Mouse (Mus musculus) left cerebral cortex, postnatal 36 days (tissue): ENCODE measurements around the gene Map3k11. TPM values are rescaled to one million over a fixed set of nuclear protein-coding genes. Genes with fewer than 3 reads are reported as not detected.
A peak's percentile ranks its signal among the peaks of the same experiment; 100 is the strongest.

Experiments
- DNase-seq, 2 experiments: peaks; one replicate each; pipeline ENCODE4 v3.0.0; 2021 to 2022; ENCODE audit warnings: low spot score in 2 of 2, mixed read lengths in 1 of 2
- intact Hi-C: fragments of 180-260 bp; cut with DNase I; formaldehyde crosslinking; loops from one replicate; pipeline ENCODE4 v1.15.1; 2025
- total RNA-seq, 2 experiments: library from RNA; stranded (reverse); gene quantifications; 2 replicates each; pipeline ENCODE4 v1.2.3; 2021

Gene Map3k11
- total RNA-seq, 2 experiments from 2014 or later, result 17.3 to 19.2 TPM

DNA sequence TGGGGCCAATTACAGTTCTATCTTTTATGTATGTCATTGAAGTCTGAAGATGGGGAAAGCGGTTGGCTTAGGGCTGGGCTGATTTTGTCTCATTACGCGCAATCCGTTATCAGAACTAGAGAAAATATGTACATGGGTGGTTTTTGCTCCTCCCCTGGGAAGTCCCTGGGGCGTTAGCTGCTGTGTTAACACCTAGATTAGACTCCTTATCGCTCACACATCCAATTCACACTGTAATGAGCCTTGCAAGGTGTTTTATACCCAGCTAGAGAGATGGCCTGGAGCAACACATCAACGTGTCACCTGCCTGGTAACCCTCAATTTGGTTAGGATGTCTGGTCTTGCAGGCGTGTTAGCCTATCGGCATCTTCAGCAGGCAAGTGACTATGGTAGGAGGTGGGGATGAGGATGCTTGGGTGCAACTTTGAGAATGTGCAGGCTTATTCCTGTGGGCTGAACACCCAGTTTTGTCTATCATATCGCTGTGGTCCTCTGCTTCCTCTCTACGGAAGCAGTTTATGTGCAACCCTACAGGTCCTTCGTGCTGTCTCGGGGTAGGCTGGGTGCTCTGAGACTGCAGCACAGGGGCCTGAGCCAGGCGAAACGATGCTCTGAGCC, 38.5 kb downstream of the Map3k11 start:
- no peak for DNase-seq
- intact Hi-C loops, result loop anchor here (2.0 kb wide), 1 partner anchor 16 kb away; no protein-coding TSS in a partner anchor

GRCm38 (mm10) chr19:5727701-5728100, 39.2 kb downstream of the Map3k11 start:
- DNase-seq, result peak; percentile 82 to 84
- intact Hi-C loops, result loop anchor here (2.0 kb wide), 3 partner anchors 17 to 43 kb away; partner anchors contain the start of genes Map3k11, Pcnx3 and Scyl1

DNA sequence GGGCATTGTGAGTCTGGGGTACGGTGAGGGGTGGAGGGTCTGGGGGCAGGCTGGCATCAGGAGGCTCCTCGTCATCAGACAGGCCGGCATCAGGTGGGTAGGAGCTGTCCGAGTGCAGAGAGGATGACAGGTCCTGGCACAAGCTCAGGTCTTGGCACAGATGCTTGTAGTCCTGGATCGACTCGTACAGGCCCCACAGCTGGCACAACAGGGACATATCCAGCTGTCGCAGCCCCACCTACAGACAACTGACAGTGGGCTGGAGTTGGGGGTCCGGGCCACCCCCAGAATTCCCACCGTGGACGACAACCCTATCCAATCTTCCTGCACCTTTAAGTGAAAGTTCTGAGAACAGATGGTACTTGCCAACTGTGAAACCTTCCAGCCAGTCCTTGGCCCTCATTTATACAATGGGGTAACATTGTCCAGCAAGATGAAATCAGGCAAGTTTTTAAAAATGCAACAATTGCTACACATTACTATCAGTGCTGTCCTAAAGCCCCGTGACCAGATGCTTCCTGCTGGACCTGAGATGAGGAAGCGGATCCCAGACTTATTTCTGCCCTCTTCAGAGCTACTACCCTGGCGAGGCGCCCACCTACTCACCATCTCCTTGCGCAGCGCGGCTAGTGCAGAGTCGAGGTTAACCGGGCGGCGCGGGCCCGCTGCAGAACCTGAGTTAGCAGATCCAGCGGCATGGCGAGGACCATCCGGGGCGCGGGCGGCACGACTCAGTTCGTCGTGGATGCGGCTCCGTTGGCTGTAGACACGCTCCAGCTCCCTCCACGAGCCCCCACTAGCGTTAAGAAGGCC, 40.3 kb downstream of the Map3k11 start:
- DNase-seq, result peak; percentile 64 to 67
- intact Hi-C loops, result loop anchor here (2.0 kb wide), 2 partner anchors 40 to 42 kb away; partner anchors contain the start of genes Map3k11, Pcnx3 and Scyl1

- intact Hi-C loops, result loop anchor here (2.0 kb wide), 2 partner anchors 41 kb away; partner anchors contain the start of genes Map3k11, Pcnx3 and Scyl1
- peak; percentile 83 for DNase-seq
Observed at GRCm38 (mm10) chr19:5729444-5729815, 40.9 kb downstream of the Map3k11 start, which contains the start of gene Fam89b. TSS of gene Fam89b (minus strand) at chr19:5729653.

GRCm38 (mm10) chr19:5730314-5731186, 42.0 kb downstream of the Map3k11 start:
- no peak for DNase-seq
- intact Hi-C loops, result no loop called here

DNA sequence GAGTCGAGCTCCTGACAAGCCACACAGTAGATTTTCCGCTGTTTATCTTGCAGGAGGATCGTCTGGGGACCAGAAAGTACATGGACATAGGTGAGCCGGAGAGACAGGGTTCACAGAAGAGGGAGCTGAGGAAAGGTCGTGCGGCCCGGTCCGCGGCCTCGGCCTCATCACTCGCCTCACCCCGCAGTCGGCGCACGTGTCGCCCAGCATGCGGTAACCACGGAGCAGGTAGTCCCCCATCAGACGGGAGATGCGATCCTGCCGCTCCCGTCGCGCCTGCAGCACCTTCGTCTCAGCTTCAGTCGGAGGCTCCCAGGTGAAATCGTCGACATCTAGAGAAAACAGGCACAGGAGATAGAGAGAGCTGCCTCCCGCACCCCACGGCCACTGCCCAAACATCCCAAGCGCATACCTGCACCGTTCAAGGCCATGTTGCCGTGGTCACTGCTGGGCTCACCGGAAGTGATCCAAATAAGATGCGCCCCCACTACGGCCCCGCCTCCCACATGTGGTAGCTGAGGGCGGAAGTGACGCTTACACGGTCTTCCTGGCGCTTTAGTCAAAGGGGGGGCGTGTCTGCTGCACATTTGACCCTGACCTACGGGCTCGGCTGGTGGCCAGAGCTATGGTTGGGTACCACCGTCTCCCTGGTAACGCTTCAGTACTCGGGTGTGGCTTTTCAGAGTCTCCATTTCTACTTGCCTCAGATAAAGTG, 42.9 kb downstream of the Map3k11 start:
- DNase-seq, result peak; percentile 93 to 94
- intact Hi-C loops, result no loop called here

DNA sequence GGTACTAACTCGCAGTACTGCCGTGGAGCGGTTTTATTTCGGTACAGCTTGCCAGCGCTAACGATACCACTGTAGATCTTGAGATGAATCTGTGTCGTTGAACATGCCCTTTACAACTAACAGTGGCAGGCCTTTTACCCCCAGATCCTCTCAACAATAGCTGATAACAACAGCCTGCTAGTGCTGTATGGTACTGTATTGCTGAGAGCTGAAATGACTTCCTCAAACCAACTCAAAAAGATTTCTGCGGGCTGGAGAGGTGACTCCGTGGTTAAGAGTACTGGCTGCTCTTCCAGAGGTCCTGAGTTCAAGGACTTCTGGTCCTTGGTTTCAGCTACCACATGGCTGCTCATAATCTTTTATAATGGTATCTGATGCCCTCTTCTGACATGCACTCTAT, 45.8 kb downstream of the Map3k11 start:
- no peak for DNase-seq
- intact Hi-C loops, result no loop called here

DNA sequence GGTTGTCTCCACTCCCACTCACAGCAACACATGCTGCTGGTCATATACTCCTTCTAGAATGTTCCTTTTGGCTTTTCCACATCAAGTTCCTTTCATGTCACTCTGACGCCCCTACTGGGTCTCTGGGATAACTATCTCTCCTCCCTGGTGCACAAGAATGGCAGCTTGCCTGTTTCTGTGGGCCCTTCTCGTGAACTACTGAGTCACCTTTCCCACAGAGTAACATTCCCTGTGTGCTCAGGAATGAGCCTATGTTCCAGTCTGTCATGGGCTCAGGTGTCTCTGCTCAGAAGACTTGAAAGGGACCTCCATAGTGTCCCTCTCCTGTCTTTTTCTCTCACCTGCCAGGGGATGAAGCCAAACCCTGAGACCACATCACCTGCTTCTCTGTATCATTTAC, 50.9 kb downstream of the Map3k11 start:
- DNase-seq, result no peak
- intact Hi-C loops, result no loop called here

GRCm38 (mm10) chr19:5740320-5741317, 52.1 kb downstream of the Map3k11 start, which contains the start of gene Ltbp3:
TSS of gene Ltbp3 (plus strand) at chr19:5740904.
- intact Hi-C loops, result no loop called here
- DNase-seq, result no peak

DNA sequence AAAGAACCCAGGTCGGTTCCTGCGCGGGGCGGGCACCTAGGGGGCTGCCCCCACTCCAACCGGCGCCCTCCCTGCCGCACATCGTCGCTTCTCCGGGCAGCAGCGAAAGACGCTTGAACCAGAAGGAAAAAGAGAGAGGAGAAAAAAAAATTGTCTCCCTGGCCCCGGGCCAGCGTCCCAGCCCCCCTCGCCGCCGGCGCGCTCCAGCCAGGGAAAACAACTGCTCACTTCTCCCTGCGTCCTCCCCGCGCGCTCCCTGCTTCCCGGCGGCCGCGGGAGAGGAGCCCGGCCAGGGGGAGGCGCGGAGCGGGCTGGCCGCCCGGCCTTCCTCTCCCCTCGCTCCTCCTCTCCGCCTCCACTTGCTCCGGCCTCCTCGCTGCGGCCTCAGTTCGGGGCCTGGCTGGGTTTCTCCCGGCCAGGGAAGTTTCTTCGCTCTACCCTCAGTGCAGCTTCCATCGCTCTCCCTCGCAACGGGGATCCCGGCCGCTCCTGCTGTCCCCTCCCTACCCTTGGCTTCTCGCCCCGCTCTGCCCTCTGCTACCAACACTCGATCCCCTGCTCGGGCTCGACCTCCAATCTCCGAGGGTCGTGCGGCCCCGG, 53.2 kb downstream of the Map3k11 start:
- DNase-seq, result peak; percentile 71 to 77
- intact Hi-C loops, result no loop called here

- intact Hi-C loops, result no loop called here
Observed at GRCm38 (mm10) chr19:5742241-5742641, 53.7 kb downstream of the Map3k11 start.

DNA sequence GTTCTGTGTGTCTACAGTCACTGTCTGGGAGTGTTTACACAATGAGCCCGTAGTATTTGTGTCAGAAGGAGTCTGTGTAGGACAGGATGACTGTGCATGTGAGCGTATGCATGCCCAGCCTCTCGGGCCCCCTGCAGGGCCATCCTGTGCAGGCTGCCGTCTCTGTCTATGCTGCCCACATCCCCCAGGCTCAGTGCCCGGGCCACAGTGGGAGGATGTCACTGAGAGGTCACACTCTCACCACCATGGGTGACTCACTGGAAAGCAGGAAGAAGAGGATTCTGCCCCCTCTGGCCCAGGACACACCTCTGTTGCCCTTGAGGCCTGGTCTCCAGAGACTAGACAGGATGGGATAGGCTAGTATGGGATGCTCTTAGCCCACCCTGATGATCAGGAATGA, 55.0 kb downstream of the Map3k11 start:
- DNase-seq, result no peak
- intact Hi-C loops, result no loop called here

More at GRCm38 (mm10) chr19:5742241-5742641, 53.7 kb downstream of the Map3k11 start:
- no peak for DNase-seq

DNA sequence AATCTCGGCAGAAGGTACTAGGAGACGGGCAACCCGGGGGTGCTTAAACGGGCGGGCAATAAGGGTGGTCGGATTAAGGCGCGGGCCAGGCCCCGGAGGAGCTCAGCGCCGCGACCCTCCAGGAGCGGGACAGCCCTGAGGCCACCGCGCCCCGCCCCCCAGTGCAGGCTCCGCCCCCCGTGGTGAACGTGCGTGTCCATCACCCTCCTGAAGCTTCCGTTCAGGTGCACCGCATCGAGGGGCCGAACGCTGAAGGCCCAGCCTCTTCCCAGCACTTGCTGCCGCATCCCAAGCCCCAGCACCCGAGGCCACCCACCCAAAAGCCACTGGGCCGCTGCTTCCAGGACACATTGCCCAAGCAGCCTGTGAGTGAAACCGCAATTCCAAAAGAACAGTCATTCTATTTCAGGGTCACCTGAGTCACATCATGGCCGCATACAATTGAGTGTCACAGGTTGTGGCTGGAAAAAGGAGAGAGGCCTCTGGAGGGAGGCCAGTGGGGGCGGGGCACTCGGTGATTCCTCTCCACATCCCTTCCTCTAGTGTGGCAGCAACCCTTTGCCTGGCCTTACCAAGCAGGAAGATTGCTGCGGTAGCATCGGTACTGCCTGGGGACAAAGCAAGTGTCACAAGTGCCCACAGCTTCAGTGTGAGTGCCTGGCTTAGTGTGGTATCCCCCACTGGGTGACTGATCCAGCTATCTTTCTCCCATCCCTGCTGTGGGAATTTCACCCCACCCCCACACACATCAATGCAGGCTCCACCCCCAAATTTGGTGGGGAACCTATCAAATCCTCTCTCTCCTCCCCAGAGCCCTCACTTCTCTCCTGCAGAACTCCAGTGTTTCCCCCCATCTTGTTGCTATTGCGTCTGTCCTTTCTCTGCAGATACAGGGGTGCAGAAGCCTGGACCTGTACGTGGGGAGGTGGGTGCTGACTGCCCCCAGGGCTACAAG, 57.5 kb downstream of the Map3k11 start:
- no peak for DNase-seq
- intact Hi-C loops, result no loop called here

DNA sequence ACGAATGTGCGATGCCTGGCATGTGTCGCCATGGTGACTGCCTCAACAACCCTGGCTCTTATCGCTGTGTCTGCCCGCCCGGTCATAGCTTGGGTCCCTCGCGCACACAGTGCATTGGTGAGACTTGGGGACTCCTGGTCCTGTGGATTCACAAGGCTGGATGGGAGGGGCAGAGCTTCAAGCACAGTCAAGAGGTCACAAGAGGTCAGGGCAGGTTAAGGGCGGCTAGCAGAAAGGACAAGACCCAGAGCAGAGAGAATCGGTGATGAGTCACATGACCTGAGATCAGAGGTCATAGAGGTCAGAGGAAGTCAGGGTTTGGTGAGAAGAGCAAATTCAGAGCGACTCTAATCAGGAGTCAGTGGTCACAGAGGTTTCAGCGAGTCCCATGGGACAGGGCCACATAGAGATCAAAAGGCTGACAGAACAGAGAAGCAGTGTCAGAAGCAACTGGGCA, 58.4 kb downstream of the Map3k11 start:
- intact Hi-C loops, result no loop called here

DNA sequence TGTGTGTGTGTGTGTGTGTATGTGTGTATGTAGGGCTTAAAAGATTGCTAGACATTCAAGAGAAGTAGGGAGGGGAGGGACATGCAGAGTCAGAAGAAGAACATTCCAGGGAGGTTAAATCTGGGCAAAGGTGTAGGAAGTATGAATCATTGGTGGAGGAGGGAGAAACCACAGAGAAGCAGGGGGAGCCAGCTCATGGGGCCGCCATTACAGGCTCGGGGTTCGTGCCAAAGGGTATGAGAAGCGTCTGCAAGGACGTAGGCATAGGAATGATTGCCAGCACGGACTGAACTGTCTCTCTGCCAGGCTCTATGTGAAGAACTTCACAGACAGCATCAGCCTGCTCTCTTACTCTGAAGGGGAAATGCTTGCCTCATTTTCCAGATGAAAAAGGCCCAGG, 60.9 kb downstream of the Map3k11 start:
- intact Hi-C loops, result no loop called here
- DNase-seq, result no peak

More for the DNA sequence above, 58.4 kb downstream of the Map3k11 start:
- no peak for DNase-seq

- DNase-seq, result no peak
- intact Hi-C loops, result no loop called here
Observed at GRCm38 (mm10) chr19:5750951-5751350, 62.4 kb downstream of the Map3k11 start.
